Mouse (Mus musculus) frontal cortex, postnatal 10 days (tissue): ENCODE data around the gene Zfp867.

Source experiments
- DNase-seq, 2 experiments: peaks; one replicate each; pipeline ENCODE4 v3.0.0; 2022; ENCODE audit warnings: low spot score in 2 of 2, mixed read lengths in 1 of 2

Gene Zfp867

GRCm38 (mm10) chr11:59460459-59460858 is 11.8 kb downstream of the Zfp867 start:
- DNase-seq, result no peak

DNA sequence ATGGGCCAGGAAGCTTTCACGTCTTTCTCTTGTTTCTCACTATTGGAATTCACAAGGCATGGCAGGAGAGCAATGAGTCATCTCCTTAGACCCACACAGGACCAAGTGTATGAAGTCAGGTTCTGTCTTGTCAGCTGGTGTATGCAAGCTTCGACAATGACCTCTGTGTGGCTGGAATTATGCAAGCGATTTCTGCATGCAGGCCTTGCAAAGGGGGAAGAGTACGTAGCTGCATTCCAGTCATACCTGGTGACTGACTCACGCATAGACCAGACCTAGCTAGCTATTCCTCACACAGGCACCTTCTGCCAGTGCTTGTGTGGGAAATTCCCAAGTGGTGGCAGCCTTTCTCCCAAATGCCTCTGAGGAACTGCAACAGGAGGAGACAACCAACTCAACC is 13.3 kb downstream of the Zfp867 start:
- no peak for DNase-seq

- no peak for DNase-seq
Observed at GRCm38 (mm10) chr11:59456891-59457290, 15.4 kb downstream of the Zfp867 start.

DNA sequence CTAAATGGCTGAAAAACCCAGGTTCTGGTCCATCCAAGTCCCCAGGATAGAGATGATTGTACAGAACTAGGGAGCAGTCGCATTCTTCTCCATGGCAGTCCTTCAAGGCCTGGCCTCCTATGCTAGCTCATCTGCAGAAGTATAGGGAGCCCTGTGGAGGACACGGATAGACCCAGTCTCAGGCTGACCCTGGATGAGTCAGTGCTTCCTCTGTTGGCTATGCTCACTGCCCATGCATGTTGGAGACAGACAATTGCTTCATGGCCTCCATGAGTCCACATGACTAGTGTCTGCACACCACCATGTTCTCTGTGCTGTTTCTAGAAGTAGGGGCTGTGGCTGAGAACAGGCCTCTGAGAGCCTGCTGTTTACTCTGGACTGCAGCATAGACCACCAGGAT is 15.9 kb downstream of the Zfp867 start:
- DNase-seq, result no peak

DNA sequence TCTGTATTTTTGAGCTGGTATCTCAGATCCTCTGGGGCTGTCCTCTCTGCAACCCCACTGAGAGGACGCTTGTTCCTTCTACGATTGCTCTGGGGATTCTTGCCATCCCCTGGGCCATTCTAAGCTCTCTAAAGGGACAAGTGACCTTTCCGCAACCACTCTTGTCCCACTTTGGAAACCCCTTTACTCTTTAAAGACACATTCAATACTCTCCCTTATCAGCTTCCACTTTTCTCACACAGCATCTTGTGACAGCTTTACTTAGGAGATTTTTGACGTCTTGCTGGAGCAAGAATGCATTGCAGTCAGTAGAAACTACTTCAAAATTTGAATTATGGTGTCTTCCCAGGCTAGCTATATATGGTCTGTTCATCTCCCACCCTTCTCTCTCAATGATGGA is 21.2 kb downstream of the Zfp867 start, which contains the start of gene Snap47:
TSS of gene Snap47 (minus strand) at position 101 of the 400 bp plus-strand sequence.
- no peak for DNase-seq

DNA sequence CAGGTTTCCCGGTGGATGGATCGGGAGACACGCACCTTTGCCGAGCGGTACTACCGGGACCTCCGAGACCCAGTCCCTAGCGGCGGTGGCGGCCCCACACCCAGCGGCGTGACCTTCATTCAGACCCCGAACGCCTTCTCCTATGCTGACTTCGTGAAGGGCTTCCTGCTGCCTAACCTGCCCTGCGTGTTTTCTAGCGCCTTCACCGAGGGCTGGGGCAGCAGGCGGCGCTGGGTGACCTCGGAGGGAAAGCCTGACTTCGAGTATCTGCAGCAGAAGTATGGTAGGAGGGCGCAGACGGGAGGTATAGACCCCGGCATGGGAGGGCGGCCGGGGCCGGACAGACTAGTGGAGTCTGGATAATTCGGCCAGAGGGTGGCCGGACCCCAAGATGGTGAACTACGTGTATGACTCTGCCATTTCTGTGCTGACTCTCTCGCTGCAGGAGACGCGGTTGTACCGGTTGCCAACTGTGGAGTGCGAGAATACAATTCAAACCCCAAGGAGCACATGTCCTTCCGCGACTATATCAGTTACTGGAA is 22.0 kb downstream of the Zfp867 start:
- no peak for DNase-seq

DNA sequence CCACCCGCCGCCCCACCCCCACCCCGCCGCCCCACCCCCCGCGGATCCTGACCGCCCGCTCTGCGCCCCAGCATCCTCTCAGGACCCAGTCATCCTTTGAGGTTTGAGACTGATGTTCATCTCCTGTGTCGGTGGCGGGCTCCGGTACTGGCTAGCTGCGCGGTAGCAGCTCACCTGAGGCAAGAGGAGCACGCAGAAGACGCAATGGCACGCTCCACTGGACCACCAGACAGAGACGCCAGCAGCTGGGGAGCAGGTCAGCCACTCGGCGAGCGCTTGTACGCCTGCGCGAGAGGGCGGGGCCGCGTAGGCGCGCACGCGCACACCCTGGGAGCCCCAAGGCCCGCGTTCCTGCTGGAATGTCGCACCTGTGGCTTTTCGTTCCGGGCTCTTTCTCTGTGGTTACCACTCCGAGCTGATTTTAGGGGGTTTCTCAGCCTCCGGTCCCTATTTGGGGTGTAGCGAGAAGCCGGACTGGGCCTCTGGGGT is 22.5 kb downstream of the Zfp867 start, which contains the start of gene Jmjd4:
TSS of gene Jmjd4 (plus strand) at position 305 of the 489 bp plus-strand sequence.
- DNase-seq, result peak; percentile 87 to 92

GRCm38 (mm10) chr11:59443102-59443501 is 29.2 kb downstream of the Zfp867 start:
- DNase-seq, result no peak

DNA sequence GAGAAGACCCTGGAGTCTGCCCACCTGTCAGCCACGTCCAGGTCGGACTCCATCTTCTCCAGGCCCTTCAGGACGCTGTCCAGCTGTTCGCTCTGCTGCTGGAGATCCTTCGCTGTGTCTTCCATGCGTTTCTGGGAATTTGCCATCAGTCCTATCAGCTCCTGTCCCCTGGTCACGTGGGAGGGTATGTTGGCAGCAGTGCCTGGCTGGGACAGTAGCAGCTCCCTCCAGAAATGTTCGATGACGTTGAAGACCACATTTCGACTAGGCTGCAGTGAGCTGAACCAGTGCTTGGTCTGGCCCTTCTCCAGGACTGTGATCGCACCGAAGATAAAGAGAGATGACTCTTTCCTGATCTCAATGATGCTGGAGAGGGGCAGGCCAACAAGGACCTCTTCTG is 34.3 kb downstream of the Zfp867 start:
- DNase-seq, result no peak

DNA sequence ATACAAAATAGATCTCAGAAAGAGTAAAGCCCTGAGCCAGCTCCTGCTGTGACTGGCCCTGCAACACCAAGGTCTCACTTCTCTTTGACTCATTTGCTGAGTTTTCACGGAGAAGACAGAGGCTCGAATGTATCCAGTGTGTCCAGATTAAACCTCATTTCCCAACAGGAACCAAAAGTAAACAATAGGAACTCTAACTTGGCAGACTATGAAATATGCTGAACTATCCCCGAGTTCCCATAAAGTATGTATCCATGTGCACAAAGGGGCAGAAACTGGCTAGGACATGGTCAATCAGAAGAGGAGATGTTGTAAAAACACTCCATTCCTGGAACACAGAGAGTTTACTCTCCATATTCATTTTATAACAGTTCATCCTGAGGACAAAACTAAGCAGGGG is 40.0 kb downstream of the Zfp867 start:
- DNase-seq, result no peak

- DNase-seq, result no peak
Observed at GRCm38 (mm10) chr11:59429959-59430358, 42.3 kb downstream of the Zfp867 start.

DNA sequence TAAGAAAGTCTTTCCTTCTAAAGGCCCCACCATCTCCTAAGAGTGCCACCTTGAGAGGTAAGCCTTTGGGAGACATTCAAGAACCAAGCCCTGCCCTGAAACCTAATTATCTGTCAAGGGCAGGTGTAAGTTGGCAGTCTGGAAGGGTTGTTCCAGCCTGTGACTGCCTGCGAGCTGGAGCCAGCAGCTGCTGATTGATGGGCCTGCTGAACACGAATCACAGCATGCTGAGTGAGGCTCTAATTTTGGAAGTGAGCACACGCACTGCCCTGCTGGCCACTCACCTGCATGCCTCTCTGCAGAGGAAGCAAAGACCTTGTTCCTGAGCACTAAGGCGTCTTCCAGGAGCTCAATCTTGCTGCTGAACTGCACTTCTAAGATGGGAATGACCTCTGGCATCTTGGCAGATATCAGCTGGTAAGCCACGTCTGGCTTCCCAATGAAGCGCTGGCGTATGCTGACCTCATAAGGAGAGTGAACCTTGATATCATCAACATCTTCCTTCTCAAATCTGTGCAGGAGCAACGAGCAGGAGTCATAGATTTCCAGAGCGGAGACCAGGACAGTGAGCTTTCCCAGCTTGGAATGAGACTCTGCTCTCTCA is 44.1 kb downstream of the Zfp867 start:
- no peak for DNase-seq

- DNase-seq, result no peak
Observed at GRCm38 (mm10) chr11:59425671-59426101, 46.6 kb downstream of the Zfp867 start.

DNA sequence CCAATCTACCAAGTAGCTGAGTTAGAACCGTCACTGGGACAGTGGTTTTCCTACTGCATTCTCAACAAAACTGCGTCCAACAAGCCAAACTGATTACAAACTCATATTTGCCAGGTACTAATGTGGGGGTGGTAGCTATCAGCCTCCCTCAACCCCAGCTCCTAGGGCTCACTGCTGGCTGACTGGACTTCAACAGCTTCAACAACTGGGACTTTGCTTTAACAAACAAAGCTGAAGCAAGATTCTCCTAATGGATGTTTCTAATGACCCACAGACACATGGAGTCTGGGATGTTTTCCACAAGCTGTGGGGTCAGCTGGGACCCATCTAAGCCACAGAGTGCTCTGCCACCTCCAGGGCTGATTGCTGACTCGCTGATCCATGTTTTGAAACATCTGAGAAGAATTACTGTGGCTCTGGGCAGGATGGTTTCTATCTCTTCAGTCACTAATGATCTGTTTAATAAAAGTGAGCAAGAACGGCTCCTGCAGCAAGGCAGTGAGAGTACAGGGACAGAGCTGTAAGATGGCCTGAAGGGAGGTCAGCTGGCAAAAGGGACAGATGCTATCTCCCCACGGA is 49.2 kb downstream of the Zfp867 start:
- no peak for DNase-seq

- DNase-seq, result no peak
Observed at GRCm38 (mm10) chr11:59421967-59422366, 50.3 kb downstream of the Zfp867 start.

- no peak for DNase-seq
Observed at GRCm38 (mm10) chr11:59421436-59421835, 50.8 kb downstream of the Zfp867 start.

- no peak for DNase-seq
Observed at GRCm38 (mm10) chr11:59418708-59419107, 53.6 kb downstream of the Zfp867 start.

DNA sequence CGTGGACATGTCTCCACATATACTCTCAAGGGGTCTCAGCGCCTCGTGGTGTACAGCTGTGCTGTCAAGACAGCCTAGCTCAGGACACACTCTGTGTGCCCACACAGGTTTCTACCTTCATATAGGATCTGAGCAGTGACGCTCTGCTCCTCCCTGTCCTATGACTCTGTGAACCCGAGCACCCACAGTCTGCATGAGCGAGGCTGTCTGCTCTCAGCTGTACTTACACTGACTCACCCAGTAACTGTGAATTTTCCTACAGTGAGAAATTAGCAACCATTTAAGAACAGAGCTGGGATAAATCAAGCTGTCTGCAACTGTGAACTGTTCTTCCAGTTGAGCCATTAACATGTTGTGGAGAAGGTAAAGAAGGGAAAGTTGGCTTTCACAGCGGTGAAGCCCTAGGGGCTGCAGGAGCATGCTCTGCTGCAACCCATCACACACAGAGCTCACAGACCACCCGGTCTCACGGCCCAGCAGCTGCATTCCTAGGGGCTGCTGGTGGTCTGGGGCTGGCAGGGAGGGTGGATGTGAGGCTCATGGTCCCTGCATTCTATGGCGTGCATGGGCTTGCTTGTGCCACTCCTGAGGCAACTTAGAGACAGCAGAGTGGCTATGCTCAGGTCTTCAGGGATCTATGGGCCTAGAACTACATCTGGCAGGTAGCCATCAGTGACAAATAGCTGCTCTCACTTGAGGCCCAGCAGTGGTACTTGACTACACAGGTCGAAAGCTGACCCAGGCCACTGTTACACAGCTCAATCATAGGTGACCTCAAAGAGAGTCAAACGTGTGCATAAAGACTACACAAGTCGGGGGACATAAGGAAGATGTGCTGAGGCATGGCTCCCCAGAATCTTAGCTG is 59.0 kb downstream of the Zfp867 start:
- no peak for DNase-seq

DNA sequence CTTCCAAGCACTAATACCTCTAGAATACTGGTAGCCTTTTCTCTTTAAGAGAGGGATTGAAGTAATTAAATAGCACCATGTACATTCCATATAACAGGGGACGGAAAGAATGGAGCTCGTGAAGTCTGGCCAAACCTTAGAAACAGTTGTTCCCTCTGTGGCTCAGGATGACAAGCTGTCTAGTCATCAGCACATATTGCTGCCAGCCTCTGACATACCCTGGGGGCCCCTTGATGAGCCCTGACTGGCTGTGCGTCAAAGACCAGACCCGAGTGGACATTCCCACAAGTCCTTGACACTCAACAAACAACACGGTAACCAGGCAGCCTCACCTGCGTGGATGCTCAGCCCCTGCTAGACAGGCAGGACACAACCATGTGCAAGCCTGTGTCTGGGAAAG is 60.2 kb downstream of the Zfp867 start:
- no peak for DNase-seq
